Mouse (Mus musculus) heart, embryonic 14.5 days (tissue): ENCODE data around the gene Abca12. TPM values are rescaled to one million over a fixed set of nuclear protein-coding genes. Genes with fewer than 3 reads are reported as not detected.

ENCODE experiments used
- ATAC-seq: fragments of 200-750 bp; cut with Nextera tagmentation; 2 replicates; pipeline ENCODE4 v1.8.0; 2017; ENCODE audit warnings: low read depth, moderate TSS enrichment; ENCODE audit not compliant: insufficient number of reproducible peaks, insufficient read depth, low FRiP score
- H3K27ac ChIP-seq, 2 experiments: fragments of 200-500 bp in 1 of 2; fragments of 300-500 bp in 1 of 2; sonication (generic) in 1 of 2; replicated peaks in 1 of 2; 2 replicates each; pipeline ENCODE4 v1.5.1; 2012 to 2014; ENCODE audit warnings: low read depth in 2 of 2, low read length in 2 of 2, control low read depth in 1 of 2, mild to moderate bottlenecking in 1 of 2, mixed read lengths in 1 of 2; ENCODE audit not compliant: control insufficient read depth in 1 of 2, insufficient read depth in 1 of 2
- H3K27me3 ChIP-seq: fragments of 300-500 bp; sonication (generic); 2 replicates; pipeline ENCODE4 v1.6.1; 2014; ENCODE audit warnings: mild to moderate bottlenecking, low read length, control low read depth; ENCODE audit not compliant: control insufficient read depth, insufficient read depth
- H3K36me3 ChIP-seq: fragments of 300-500 bp; sonication (generic); 2 replicates; pipeline ENCODE4 v1.6.1; 2014; ENCODE audit warnings: mild to moderate bottlenecking, control low read depth, low read length, mixed read lengths; ENCODE audit not compliant: control insufficient read depth, insufficient read depth
- H3K4me1 ChIP-seq, 2 experiments: fragments of 200-500 bp in 1 of 2; fragments of 300-500 bp in 1 of 2; sonication (generic) in 1 of 2; 2 replicates each; pipeline ENCODE4 v1.6.1; 2012 to 2014; ENCODE audit warnings: low read length in 2 of 2, control low read depth in 1 of 2, mixed read lengths in 1 of 2; ENCODE audit not compliant: control insufficient read depth in 2 of 2, insufficient read depth in 2 of 2
- H3K4me2 ChIP-seq: fragments of 300-500 bp; sonication (generic); 2 replicates; pipeline ENCODE4 v1.6.1; 2014; ENCODE audit warnings: mild to moderate bottlenecking, low read length
- H3K4me3 ChIP-seq, 2 experiments: fragments of 200-500 bp in 1 of 2; fragments of 300-500 bp in 1 of 2; sonication (generic) in 1 of 2; 2 replicates each; pipeline ENCODE4 v1.5.1; 2012 to 2014; ENCODE audit warnings: low read length in 2 of 2, mild to moderate bottlenecking in 2 of 2, control low read depth in 1 of 2, low read depth in 1 of 2, moderate library complexity in 1 of 2; ENCODE audit not compliant: control insufficient read depth in 1 of 2, insufficient read depth in 1 of 2
- H3K9ac ChIP-seq: fragments of 300-500 bp; sonication (generic); 2 replicates; pipeline ENCODE4 v1.6.1; 2014; ENCODE audit warnings: mild to moderate bottlenecking, low read length
- H3K9me3 ChIP-seq: fragments of 300-500 bp; sonication (generic); 2 replicates; pipeline ENCODE4 v1.6.1; 2016; ENCODE audit warnings: low read length, control low read depth; ENCODE audit not compliant: control insufficient read depth
- WGBS: fragments of 180-500 bp; shearing (Covaris S2); extraction: QIAGEN DNeasy Blood & Tissue Kit; methylation state at CpG from one replicate; pipeline ENCODE4 v1.1.7; 2014; 5-methylcytosine and 5-hydroxymethylcytosine counted together
- polyA plus RNA-seq: library from polyadenylated mRNA; unstranded; fragments of >200 nt; fragmentation: Nextera tagmentation; extraction: Ambion mirVana; gene quantifications from 2 replicates; pipeline ENCODE4 v1.2.1, GENCODE M21; 2014

Abca12 gene
- polyA plus RNA-seq, 1 experiment from 2014 or later, result 0.11 TPM

- H3K9me3 ChIP-seq, result no peaks in the 10 kb centered on the region
- no peaks in the 10 kb centered on the region for H3K36me3 ChIP-seq
- ATAC-seq, result no peak
- H3K4me2 ChIP-seq, result no peak overlapping the region
- H3K27ac ChIP-seq, result no peak overlapping the region
- no peaks in the 10 kb centered on the region for H3K27me3 ChIP-seq
- no peaks in the 10 kb centered on the region for H3K4me1 ChIP-seq
- no peak overlapping the region for H3K9ac ChIP-seq
- no peak overlapping the region for H3K4me3 ChIP-seq
- 53% methylated on average over 3 of the region's 3 CpGs for WGBS
Observed at GRCm38 (mm10) chr1:71244647-71245046, 170.1 kb downstream of the Abca12 start.

- no peaks in the 10 kb centered on the region for H3K27me3 ChIP-seq
- H3K36me3 ChIP-seq, result no peaks in the 10 kb centered on the region
- no peaks in the 10 kb centered on the region for H3K9me3 ChIP-seq
- no peak for ATAC-seq
- no peak overlapping the region for H3K4me3 ChIP-seq
- H3K4me2 ChIP-seq, result no peak overlapping the region
- no peak overlapping the region for H3K27ac ChIP-seq
- WGBS, result 67% methylated on average over 1 of the region's 1 CpGs
- no peaks in the 10 kb centered on the region for H3K4me1 ChIP-seq
- no peak overlapping the region for H3K9ac ChIP-seq
Observed at GRCm38 (mm10) chr1:71241396-71241795, 173.3 kb downstream of the Abca12 start.

DNA sequence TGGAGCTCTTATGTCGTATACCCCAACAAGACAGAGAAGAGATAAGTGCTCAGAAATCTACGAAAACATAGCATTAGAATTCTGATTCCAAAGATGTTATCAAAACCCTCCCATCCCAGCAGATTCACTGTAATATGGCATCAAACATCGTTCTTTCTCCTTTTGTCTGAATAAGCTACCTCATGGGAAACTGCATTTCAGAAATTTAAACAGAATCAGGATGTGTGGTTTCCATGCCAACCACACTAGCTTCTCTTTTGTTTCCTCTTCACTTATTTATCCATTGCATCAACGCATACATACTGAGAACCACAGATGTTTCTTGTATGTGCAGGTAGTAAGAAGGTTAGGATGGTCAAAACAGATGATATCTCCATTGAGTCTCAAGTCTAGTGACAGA lies 175.1 kb downstream of the Abca12 start:
- 83% methylated on average over 4 of the region's 4 CpGs for WGBS
- Histone ChIP-seq H3K27ac (no peak overlapping the region), H3K9me3 (no peaks in the 10 kb centered on the region), H3K27me3 (no peaks in the 10 kb centered on the region), H3K4me2 (no peak overlapping the region), H3K4me3 (no peak overlapping the region), H3K36me3 (no peaks in the 10 kb centered on the region), H3K9ac (no peak overlapping the region), H3K4me1 (no peaks in the 10 kb centered on the region)
- ATAC-seq, result no peak

GRCm38 (mm10) chr1:71235335-71235734 lies 179.4 kb downstream of the Abca12 start:
- no peaks in the 10 kb centered on the region for H3K9me3 ChIP-seq
- H3K27ac ChIP-seq, result no peak overlapping the region
- H3K4me1 ChIP-seq, result no peaks in the 10 kb centered on the region
- no peak for ATAC-seq
- no peak overlapping the region for H3K4me3 ChIP-seq
- H3K27me3 ChIP-seq, result no peaks in the 10 kb centered on the region
- H3K36me3 ChIP-seq, result no peaks in the 10 kb centered on the region
- 85% methylated on average over 3 of the region's 3 CpGs for WGBS
- H3K9ac ChIP-seq, result no peak overlapping the region
- H3K4me2 ChIP-seq, result no peak overlapping the region

DNA sequence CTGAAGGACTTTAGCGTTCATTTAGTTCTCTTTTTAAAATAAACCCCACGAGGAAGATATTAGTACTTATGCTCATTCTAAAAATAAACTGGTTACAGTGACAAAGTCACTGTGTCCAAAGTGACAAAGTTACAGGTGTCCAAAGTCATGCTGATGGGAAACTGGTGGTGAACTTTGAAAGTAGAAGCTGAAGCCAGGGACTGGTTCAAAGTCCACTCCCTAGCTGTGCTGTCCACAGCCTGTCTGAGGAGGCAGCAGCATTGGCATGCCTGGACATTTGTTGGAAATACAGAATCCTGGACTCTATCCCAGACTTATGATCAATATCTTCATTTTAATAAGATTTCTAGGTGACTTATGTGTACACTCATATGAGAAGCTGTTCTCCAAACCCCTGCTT lies 183.5 kb downstream of the Abca12 start:
- H3K4me2 ChIP-seq, result no peak overlapping the region

DNA sequence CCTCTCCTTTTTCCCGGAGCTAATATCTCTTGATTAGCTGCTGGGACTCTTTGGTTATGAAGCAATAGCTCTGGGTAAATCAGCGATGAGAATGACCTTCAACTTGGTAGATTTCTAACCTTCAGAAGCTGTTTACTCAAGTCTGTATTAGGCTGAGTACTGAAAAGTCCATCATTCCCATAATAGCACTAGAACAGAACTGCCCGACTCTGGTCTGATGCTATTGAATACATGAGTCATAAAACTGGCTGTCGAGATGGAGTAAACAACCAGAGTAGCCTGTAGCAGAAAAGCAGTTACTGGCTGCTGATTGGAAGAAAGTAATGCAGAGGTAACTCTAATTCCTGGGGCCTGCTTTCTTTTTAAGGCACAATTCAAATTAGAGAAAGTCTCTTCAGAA lies 211.1 kb downstream of the Abca12 start:
- Histone ChIP-seq H3K36me3 (no peaks in the 10 kb centered on the region), H3K27ac (no peak overlapping the region), H3K9me3 (no peaks in the 10 kb centered on the region), H3K4me2 (no peak overlapping the region), H3K4me1 (no peaks in the 10 kb centered on the region), H3K27me3 (no peaks in the 10 kb centered on the region), H3K4me3 (no peak overlapping the region), H3K9ac (no peak overlapping the region)
- no peak for ATAC-seq
- 75% methylated on average over 4 of the region's 4 CpGs for WGBS

More for the DNA sequence above, 183.5 kb downstream of the Abca12 start:
- no peaks in the 10 kb centered on the region for H3K9me3 ChIP-seq
- no peaks in the 10 kb centered on the region for H3K4me1 ChIP-seq
- no peak overlapping the region for H3K9ac ChIP-seq
- no peak for ATAC-seq
- WGBS, result 36% methylated on average over 2 of the region's 2 CpGs
- H3K27ac ChIP-seq, result no peak overlapping the region
- H3K4me3 ChIP-seq, result no peak overlapping the region
- H3K36me3 ChIP-seq, result no peaks in the 10 kb centered on the region
- H3K27me3 ChIP-seq, result no peaks in the 10 kb centered on the region

DNA sequence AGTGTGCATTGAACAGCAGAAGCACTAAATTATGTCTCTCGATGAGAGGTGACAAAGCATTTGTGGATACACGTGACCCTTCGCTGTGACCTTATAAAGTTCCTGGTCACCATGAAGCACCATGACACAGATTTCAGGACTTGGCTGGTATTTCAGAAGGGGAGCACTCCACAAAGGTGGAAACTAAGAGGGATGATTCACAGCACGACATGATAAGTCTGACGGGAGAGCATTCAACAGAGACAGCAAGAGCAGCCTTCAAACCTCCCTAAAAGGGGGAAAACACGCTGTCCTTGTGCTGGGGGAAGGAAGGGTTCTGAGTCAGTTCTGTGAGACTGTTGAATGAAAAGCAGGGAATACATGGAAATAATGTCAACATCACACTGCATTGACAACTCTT lies 218.5 kb downstream of the Abca12 start:
- ATAC-seq, result no peak
- Histone ChIP-seq H3K9ac (no peak overlapping the region), H3K27ac (no peak overlapping the region), H3K36me3 (no peaks in the 10 kb centered on the region), H3K27me3 (no peaks in the 10 kb centered on the region), H3K4me3 (no peak overlapping the region), H3K9me3 (no peaks in the 10 kb centered on the region), H3K4me1 (no peaks in the 10 kb centered on the region), H3K4me2 (no peak overlapping the region)
- 68% methylated on average over 6 of the region's 6 CpGs for WGBS

DNA sequence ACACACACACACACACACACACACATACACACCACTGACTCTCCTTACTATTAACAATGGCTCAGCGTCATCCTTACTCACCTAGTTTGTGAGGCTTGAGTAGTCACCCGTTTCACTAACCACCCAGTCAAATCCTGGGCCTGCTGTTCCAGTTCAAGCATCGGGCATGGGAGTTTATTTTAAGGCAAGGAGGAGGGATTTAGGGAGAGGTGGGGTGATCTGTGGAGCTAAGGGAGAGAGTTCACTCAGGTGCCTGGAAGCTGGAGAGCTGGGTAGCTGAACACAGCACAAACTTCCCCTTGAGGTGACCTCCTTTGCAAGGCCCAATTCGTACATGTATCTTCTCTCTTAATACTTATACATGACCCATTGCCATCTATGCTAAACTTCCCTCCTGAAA lies 219.4 kb downstream of the Abca12 start:
- Histone ChIP-seq H3K27ac (no peak overlapping the region), H3K36me3 (no peaks in the 10 kb centered on the region), H3K27me3 (no peaks in the 10 kb centered on the region), H3K9ac (no peak overlapping the region), H3K4me2 (no peak overlapping the region), H3K4me3 (no peak overlapping the region), H3K4me1 (no peaks in the 10 kb centered on the region), H3K9me3 (no peaks in the 10 kb centered on the region)
- WGBS, result 76% methylated on average over 4 of the region's 4 CpGs
- ATAC-seq, result no peak
